Mouse (Mus musculus) fat pad, adult 2 months (tissue): ENCODE data around the gene Tmem106a.
"Not testable (repeated sequence)": the region's sequence is repeated elsewhere in the genome, so short reads cannot be mapped to it uniquely, and the experiment has no call there.

Experiments
- DNase-seq: peaks from one replicate; pipeline ENCODE4 v3.0.0-alpha.2; 2011; ENCODE audit warnings: low read depth, low spot score; ENCODE audit errors: extremely low read depth

Tmem106a gene

GRCm38 (mm10) chr11:101589989-101590624, 8.1 kb downstream of the Tmem106a start:
- DNase-seq: no peak

DNA sequence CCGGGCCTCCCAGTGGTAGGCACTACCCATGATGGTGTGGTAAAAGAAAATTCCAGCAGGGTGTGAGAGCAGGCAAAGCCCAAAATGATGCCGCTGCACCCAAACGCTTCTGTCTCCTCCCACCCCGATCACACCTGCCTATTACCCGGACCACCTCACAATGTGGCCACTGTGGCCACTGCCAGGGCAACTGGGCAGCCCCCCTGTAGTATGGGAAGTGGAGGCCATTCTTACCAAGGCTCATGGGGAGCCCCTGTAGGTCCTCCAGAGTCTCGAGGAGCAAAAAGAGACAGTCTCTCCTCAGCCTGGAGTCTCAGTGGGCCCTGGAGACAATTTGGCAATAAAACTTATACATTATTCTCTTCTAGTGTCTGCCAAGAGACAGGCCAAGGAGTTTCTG, 17.1 kb downstream of the Tmem106a start, which contains the start of gene Gm11634:
TSS of gene Gm11634 (minus strand) at position 101 of the 400 bp plus-strand sequence.
- DNase-seq: no peak

DNA sequence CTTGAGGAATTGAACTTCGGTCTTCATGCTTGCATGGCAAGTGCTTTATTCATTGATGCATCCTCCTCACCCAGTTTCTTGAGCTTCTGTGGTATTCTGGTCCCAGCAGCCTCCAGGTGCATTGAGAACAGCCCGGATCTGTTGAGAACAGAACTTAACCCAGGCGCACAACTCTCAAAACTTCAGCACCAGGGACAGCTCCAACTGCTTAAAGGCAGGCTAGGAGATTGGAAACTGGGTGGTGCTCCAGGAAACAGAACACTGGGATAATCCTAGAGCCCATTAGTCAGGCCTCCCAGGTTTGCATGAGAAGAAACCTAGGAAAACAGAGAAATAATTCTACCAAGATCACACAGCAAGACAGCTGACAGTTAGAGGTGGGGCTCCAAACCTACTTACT, 20.4 kb downstream of the Tmem106a start:
- DNase-seq: no peak

GRCm38 (mm10) chr11:101604116-101604515, 22.1 kb downstream of the Tmem106a start:
- DNase-seq: no peak

GRCm38 (mm10) chr11:101604531-101605453, 22.8 kb downstream of the Tmem106a start:
- not testable (repeated sequence) for DNase-seq

DNA sequence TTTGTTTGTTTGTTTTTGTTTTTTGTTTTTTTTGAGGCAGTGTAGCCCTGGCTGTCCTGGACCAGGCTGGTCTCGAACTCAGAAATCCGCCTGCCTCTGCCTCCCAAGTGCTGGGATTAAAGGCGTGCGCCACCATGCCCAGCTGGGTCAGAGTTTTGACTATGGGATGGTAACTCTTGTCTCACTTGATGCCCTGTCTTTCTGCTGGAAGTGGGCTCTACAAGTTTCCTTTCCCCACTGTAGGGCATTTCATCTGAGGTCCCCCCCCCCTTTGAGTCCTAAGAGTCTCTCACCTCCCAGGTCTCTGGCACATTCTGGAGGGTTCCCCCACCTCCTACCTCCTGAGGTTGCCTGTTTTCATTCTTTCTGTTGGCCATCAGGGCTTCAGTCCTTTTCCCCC, 25.1 kb downstream of the Tmem106a start:
- DNase-seq: not testable (repeated sequence)

DNA sequence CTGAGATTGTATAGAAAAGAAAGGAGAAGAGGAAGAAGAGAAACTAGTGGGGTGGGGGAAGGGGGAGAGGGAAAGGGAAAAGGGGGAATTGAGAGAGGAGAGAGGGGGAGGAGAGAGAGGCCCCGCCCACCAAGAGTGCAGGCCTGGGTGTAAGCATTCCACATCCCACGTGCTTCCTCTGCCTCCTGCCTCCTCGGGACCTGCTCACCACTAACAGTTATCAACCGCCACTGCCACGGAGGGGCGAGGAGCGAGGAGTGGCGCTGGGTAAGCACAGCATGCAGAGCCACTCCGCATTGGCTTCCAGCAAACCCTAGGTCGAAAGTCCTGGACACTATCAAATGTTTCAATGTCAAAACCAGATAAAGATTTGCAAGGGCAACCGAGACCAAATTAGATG, 28.4 kb downstream of the Tmem106a start:
- DNase-seq: no peak

- no peak for DNase-seq
Measured at GRCm38 (mm10) chr11:101613596-101613995, 31.6 kb downstream of the Tmem106a start.

- DNase-seq: no peak
Measured at GRCm38 (mm10) chr11:101614116-101614515, 32.1 kb downstream of the Tmem106a start.

- no peak for DNase-seq
Measured at GRCm38 (mm10) chr11:101615380-101615779, 33.3 kb downstream of the Tmem106a start.

- DNase-seq: no peak
Measured at GRCm38 (mm10) chr11:101616104-101616503, 34.1 kb downstream of the Tmem106a start.

DNA sequence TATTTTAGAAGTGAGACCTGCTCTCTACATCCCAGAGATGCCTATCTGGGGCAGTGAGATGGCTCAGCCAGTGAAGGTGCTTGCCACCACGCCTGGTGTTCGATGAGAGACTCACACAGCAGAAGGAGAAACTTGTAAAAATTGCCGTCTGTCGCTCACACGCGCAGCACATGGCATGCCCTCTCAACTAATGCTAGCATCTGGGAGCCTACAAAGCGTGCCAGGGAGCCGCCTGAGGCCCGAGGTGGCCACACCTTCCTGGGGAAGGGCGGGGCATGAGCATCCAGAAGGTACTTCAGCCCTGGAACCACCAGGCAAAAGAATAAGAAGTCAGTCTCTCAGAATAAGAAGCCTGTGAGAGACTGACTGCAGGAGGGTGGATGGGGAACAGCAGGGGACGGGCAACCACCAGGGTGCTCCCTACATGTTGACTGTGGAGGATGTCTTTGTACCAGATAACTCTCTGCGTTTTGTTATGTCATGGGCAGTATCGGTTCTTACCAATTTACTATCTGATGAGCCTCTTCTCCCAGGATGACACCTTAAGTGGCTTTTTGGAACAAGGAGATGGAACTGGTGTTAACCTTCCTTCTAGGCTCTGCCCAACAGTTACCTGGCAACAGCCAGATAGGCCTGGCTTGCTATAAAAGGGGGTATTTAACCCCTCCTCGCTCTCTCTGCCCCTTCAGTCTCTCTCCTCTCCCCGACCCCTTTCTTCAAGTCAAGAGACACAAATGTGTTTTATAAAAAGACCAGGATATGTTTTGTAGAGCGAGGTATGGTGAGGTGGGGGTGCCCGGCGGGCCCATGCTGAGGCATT, 35.1 kb downstream of the Tmem106a start:
- DNase-seq: no peak

DNA sequence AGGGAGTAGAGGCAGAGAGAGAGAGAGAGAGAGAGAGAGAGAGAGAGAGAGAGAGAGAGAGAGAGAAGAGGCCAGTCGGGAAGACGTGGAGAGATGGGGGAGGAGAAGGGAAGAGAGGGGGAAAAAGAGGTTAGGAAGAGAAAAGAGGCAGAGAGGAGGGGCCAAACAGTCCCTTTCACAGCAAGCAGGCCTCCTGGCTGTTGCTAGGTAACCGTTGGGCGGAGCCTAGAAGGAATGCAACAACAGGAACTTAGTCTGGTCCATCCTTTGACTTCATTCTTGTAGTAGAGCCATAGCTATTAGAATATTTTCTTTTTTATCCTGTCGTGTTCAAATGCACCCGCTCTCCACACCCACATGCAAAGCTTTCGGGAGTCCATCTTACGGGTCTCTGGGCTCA, 35.8 kb downstream of the Tmem106a start:
- DNase-seq: no peak

DNA sequence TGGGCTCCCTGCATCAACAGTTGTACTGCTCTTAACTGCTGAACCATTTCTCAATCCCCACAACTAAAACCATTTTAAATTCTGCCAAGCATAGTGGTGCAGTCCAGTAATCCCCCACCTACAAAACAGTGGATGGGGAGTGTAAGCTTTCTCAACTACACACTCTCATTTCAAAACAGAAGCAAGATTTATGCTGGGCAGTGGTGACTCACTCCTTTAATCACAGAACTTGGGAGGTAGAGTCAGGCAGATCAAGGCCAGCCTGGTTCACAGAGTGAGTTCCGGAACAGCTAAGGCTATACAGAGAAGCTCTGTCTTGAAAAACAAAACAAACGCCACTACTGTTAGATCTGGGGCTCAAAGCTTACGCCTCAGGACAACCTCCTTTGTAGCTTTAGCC, 36.6 kb downstream of the Tmem106a start:
- peak; percentile 39 for DNase-seq

DNA sequence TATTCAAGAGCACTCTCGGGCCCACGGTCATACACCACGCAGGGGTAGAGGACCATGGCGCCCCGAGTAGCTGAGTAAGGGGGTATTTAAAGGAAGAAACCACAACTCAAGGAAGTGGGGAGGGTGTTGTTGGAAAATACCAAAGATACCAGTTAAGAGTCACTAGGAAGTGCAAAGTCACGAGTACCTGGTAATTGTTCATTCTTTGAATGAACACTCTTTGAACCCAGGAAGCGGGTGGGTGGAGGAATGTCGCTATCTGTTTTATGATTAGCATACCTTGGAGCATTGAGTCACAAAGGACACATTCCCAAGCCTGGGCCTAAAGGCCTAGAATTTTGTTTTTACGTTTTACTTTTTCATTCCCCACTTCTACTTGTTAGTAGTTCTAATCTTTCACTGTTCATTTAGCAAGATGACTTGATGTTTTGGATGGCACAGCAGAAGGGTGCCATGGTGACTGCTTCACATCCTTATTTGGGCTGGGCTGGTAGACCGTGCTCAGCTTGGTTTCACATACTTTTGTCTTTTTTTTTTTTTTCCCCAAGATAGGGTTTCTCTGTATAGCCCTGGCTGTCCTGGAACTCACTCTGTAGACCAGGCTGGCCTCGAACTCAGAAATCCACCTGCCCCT, 38.1 kb downstream of the Tmem106a start:
- DNase-seq: not testable (repeated sequence)

DNA sequence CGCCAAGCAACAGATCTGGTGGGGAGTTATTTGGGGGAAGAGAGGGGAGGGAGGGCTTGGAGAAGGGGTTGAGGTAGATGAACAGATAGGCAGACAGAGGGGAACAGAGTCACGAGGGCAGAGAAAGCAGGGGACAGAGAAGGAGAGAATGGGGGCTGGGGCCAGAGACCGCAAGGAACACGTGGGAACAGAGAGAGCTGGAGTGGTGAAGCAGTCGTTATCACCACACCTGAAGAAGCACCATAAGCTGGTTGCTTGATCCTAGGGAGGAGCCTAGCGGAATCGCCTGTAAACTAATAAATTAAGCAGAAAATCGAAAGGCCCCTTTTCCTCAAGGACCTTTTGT, 44.6 kb downstream of the Tmem106a start:
- DNase-seq: no peak

DNA sequence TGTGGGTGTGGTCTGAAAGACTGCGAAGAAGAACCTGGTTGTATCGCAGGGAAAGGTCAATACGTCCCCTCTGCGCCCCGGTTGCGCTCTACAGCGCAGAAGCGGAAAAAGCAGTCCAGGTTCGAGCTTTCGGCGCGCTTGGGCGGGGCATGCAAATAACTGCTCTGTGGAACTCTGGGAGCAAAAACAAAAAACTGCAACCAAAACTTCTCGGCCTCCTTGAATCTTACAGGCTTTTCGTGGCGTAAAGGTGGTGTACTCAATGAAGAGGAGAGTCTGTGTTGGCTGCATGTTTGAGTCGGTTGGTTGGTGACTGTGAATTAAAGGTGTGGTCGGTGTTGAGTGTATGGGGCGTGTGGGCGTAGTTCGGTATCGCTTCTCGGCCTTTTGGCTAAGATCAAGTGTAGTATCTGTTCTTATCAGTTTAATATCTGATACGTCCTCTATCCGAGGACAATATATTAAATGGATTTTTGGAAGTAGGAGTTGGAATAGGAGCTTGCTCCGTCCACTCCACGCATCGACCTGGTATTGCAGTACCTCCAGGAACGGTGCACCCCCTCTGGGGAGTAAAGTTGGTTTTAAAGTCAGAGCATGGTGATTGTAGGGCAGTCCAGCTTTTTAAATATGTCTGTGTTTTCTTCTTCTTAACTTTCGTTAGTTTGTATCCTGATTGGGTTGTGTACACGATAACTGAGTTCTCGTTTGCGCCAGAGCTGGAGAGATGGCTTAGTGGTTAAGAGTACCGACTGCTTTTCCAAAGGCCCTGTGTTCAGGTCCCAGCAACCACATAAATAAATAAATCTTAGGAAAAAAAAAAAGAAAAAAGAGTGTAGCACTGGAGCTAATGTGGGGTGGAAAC, 45.2 kb downstream of the Tmem106a start, which contains the start of gene Rdm1:
TSS of gene Rdm1 (plus strand) at position 201 of the 862 bp plus-strand sequence.
- peak; percentile 45 for DNase-seq

DNA sequence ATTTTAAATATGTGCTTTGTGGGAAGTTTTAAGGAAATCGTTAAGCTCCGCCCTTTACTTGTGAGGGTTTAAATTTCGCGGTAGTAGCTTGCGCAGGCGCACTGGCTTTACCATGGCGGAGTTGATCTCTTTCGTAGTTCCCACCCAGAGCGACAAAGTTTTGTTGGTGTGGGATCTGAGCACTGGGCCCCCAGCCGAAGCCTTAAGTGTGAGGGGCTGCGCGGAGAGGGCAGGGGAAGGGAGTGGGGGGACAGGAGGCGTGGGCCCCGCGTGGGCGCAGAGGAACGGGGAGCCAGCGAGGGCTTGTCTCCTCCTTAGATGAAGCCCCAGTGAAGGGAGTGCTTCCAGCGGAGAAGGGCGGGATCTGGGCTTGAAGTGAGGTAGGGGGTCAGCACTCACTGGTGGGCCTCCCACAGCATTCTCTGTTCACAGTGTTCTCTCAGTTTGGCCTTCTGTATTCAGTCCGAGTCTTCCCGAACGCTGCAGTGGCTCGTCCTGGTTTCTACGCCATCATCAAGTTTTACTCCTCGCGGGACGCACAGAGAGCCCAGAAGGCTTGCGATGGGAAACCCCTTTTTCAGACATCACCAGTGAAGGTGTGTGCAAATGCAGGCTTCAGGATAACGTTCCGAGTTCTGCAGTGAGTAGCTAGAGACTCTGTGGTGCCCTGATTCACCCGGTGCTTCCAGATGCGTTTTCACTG, 46.0 kb downstream of the Tmem106a start:
- DNase-seq: no peak

GRCm38 (mm10) chr11:101628733-101629417, 46.8 kb downstream of the Tmem106a start:
- not testable (repeated sequence) for DNase-seq
